Mouse (Mus musculus): ENCODE measurements around the gene Ugcg.

- no peak for TF ChIP-seq CTCF (IDR thresholded peaks at IDR 0.05; ENCODE audit: insufficient read depth, low read length)
- no peak for TF ChIP-seq POLR2A (IDR thresholded peaks at IDR 0.05; ENCODE audit: borderline replicate concordance, extremely low read depth, low read depth, low read length)
Observed at GRCm38 (mm10) chr4:59252386-59253054, 63.5 kb downstream of the Ugcg start.
